Mouse (Mus musculus) CH12.LX (cell line): ENCODE measurements around the gene Itgb7. TPM values are rescaled to one million over a fixed set of nuclear protein-coding genes. Genes with fewer than 3 reads are reported as not detected.

Experiments
- DNase-seq: peaks from one replicate; pipeline ENCODE4 v3.0.0-alpha.2; 2013; ENCODE audit errors: extremely low read depth
- H3K27ac ChIP-seq: 2 replicates; pipeline ENCODE4 v1.5.1; 2012; ENCODE audit warnings: low read depth, mild to moderate bottlenecking, control low read depth, moderate library complexity; ENCODE audit not compliant: insufficient read depth
- H3K27me3 ChIP-seq: replicated peaks from 2 replicates; pipeline ENCODE3; 2012; ENCODE audit warnings: inconsistent platforms
- H3K36me3 ChIP-seq, 2 experiments: replicated peaks in 1 of 2; 2 replicates each; pipeline versions ENCODE3 to v1.6.1; 2012; ENCODE audit warnings: inconsistent platforms in 1 of 2, low read length in 1 of 2, mild to moderate bottlenecking in 1 of 2, mixed read lengths in 1 of 2, moderate library complexity in 1 of 2; ENCODE audit not compliant: control insufficient read depth in 1 of 2, insufficient read depth in 1 of 2
- H3K4me1 ChIP-seq, 2 experiments: 2 replicates each; pipeline ENCODE4 v1.6.1; 2012; ENCODE audit warnings: inconsistent platforms in 1 of 2, moderate library complexity in 1 of 2; ENCODE audit not compliant: insufficient read depth in 2 of 2, control insufficient read depth in 1 of 2
- H3K4me2 ChIP-seq: 2 replicates; pipeline ENCODE4 v1.6.1; 2012; ENCODE audit warnings: low read depth, mild to moderate bottlenecking, control low read depth; ENCODE audit not compliant: poor library complexity, insufficient read depth, severe bottlenecking
- H3K4me3 ChIP-seq, 3 experiments: fragments of 150-350 bp in 1 of 3; sonication (generic) in 1 of 3; replicated peaks in 1 of 3; 2 replicates each; pipeline versions ENCODE3 to v1.5.1; 2011 to 2012; ENCODE audit warnings: low read depth in 2 of 3, low read length in 2 of 3, mild to moderate bottlenecking in 2 of 3, moderate library complexity in 2 of 3, control low read depth in 1 of 3, improper control_type of control experiment in 1 of 3, inconsistent platforms in 1 of 3, mixed read lengths in 1 of 3; ENCODE audit not compliant: poor library complexity in 1 of 3
- H3K79me2 ChIP-seq: replicated peaks from 2 replicates; pipeline ENCODE4 v1.6.1; 2012; ENCODE audit warnings: mild to moderate bottlenecking, moderate library complexity; ENCODE audit not compliant: control insufficient read depth, poor library complexity, insufficient read depth, severe bottlenecking; ENCODE audit errors: extremely low read depth
- H3K9ac ChIP-seq: 2 replicates; pipeline ENCODE4 v1.6.1; 2012; ENCODE audit warnings: low read depth, mild to moderate bottlenecking, control low read depth, moderate library complexity; ENCODE audit not compliant: insufficient read depth
- H3K9me3 ChIP-seq: replicated peaks from 2 replicates; pipeline ENCODE3; 2012; ENCODE audit warnings: low read length, inconsistent platforms, mixed read lengths
- BHLHE40 ChIP-seq: IDR thresholded peaks from 2 replicates; pipeline ENCODE4 v1.6.1; 2011; ENCODE audit warnings: mild to moderate bottlenecking, low read depth, low read length, improper control_type of control experiment
- CTCF ChIP-seq, 2 experiments: IDR thresholded peaks in 1 of 2; conservative IDR thresholded peaks in 1 of 2; 2 replicates each; pipeline ENCODE4 v1.5.1; 2011 to 2012; ENCODE audit warnings: low read depth in 2 of 2, low read length in 2 of 2, improper control_type of control experiment in 1 of 2, inconsistent platforms in 1 of 2, mild to moderate bottlenecking in 1 of 2, moderate library complexity in 1 of 2
- E2F4 ChIP-seq: IDR thresholded peaks from 2 replicates; pipeline ENCODE4 v1.6.1; 2011; ENCODE audit warnings: low read depth, low read length, improper control_type of control experiment; ENCODE audit not compliant: insufficient replicate concordance
- EP300 ChIP-seq: IDR thresholded peaks from 2 replicates; pipeline ENCODE4 v1.6.1; 2011; ENCODE audit warnings: low read length, improper control_type of control experiment
- GABPA ChIP-seq: IDR thresholded peaks from 2 replicates; pipeline ENCODE4 v1.6.1; 2012; ENCODE audit warnings: low read depth, low read length, improper control_type of control experiment, inconsistent platforms; ENCODE audit not compliant: insufficient replicate concordance
- HCFC1 ChIP-seq: IDR thresholded peaks from 2 replicates; pipeline ENCODE4 v1.6.1; 2012; ENCODE audit warnings: low read depth, mild to moderate bottlenecking, inconsistent platforms, low read length, improper control_type of control experiment
- JUN ChIP-seq: IDR thresholded peaks from 2 replicates; pipeline ENCODE4 v1.6.1; 2011; ENCODE audit warnings: low read depth, mild to moderate bottlenecking, low read length, improper control_type of control experiment, moderate library complexity; ENCODE audit not compliant: insufficient read depth
- JUND ChIP-seq: conservative IDR thresholded peaks from 2 replicates; pipeline ENCODE4 v1.6.1; 2011; ENCODE audit warnings: low read depth, low read length, improper control_type of control experiment
- MAFK ChIP-seq: IDR thresholded peaks from 2 replicates; pipeline ENCODE4 v1.6.1; 2011; ENCODE audit warnings: low read length, improper control_type of control experiment; ENCODE audit not compliant: insufficient replicate concordance
- MAX ChIP-seq: IDR thresholded peaks from 2 replicates; pipeline ENCODE4 v1.6.1; 2011; ENCODE audit warnings: low read length, improper control_type of control experiment
- MEF2A ChIP-seq: IDR thresholded peaks from 2 replicates; pipeline ENCODE4 v1.6.1; 2014; ENCODE audit warnings: low read depth, mild to moderate bottlenecking, inconsistent platforms, low read length, improper control_type of control experiment, borderline replicate concordance
- MXI1 ChIP-seq: IDR thresholded peaks from 2 replicates; pipeline ENCODE4 v1.6.1; 2011; ENCODE audit warnings: mild to moderate bottlenecking, low read depth, low read length, improper control_type of control experiment
- MYC ChIP-seq: IDR thresholded peaks from 2 replicates; pipeline ENCODE4 v1.6.1; 2011; ENCODE audit warnings: low read depth, mild to moderate bottlenecking, improper control_type of control experiment, low read length
- NELFE ChIP-seq: IDR thresholded peaks from 2 replicates; pipeline ENCODE4 v1.6.1; 2011; ENCODE audit warnings: low read depth, low read length, improper control_type of control experiment
- NRF1 ChIP-seq: IDR thresholded peaks from 2 replicates; pipeline ENCODE4 v1.6.1; 2014; ENCODE audit warnings: low read depth, mild to moderate bottlenecking, inconsistent platforms, low read length, improper control_type of control experiment, moderate library complexity
- POLR2A ChIP-seq: IDR thresholded peaks from 2 replicates; pipeline ENCODE4 v1.6.1; 2011; ENCODE audit warnings: low read depth, mild to moderate bottlenecking, improper control_type of control experiment, low read length
- SIN3A ChIP-seq: IDR thresholded peaks from 2 replicates; pipeline ENCODE4 v1.6.1; 2012; ENCODE audit warnings: low read length, improper control_type of control experiment, inconsistent platforms
- SMC3 ChIP-seq: IDR thresholded peaks from 2 replicates; pipeline ENCODE4 v1.6.1; 2011; ENCODE audit warnings: low read depth, low read length, improper control_type of control experiment
- TCF12 ChIP-seq: IDR thresholded peaks from 2 replicates; pipeline ENCODE4 v1.6.1; 2014; ENCODE audit warnings: low read depth, mild to moderate bottlenecking, inconsistent platforms, low read length, improper control_type of control experiment
- UBTF ChIP-seq: IDR thresholded peaks from 2 replicates; pipeline ENCODE4 v1.6.1; 2012; ENCODE audit warnings: low read depth, mild to moderate bottlenecking, inconsistent platforms, low read length, improper control_type of control experiment, moderate library complexity
- USF2 ChIP-seq: conservative IDR thresholded peaks from 2 replicates; pipeline ENCODE4 v1.6.1; 2011; ENCODE audit warnings: low read depth, low read length, improper control_type of control experiment
- ZC3H11A ChIP-seq: IDR thresholded peaks from 2 replicates; pipeline ENCODE4 v1.6.1; 2012; ENCODE audit warnings: low read depth, mild to moderate bottlenecking, inconsistent platforms, low read length, improper control_type of control experiment
- ZMIZ1 ChIP-seq: IDR thresholded peaks from 2 replicates; pipeline ENCODE4 v1.6.1; 2012; ENCODE audit warnings: low read depth, mild to moderate bottlenecking, inconsistent platforms, low read length, improper control_type of control experiment
- dilution Hi-C: fragments of 300-500 bp; cut with MboI; formaldehyde crosslinking; loops from 2 replicates; pipeline ENCODE4 v1.14.3; 2020; ENCODE audit warnings: low sequenced_read_pairs; ENCODE audit not compliant: extremely low pct_unique_long_range_greater_than_20kb, extremely low pct_ligation_motif_present
- in situ Hi-C: fragments of 300-500 bp; cut with MboI; formaldehyde crosslinking; loops from 3 replicates; pipeline ENCODE4 v1.14.3; 2019; ENCODE audit warnings: low sequenced_read_pairs, low pct_ligation_motif_present, low pct_unique_long_range_greater_than_20kb, mixed read lengths
- polyA plus RNA-seq: library from polyadenylated mRNA; unstranded; fragments of >175 nt; gene quantifications from 2 replicates; pipeline ENCODE4 v1.2.1, GENCODE M21; 2012; ENCODE audit warnings: low read depth; ENCODE audit not compliant: insufficient read length
- total RNA-seq, 2 experiments: library from RNA; depleted of rRNA; stranded (reverse); fragments of 300-350 nt in 1 of 2; fragments of >200 nt in 1 of 2; gene quantifications; 2 replicates each; pipeline ENCODE4 v1.2.3; 2012 to 2014

Gene Itgb7
- total and polyA plus RNA-seq, 3 experiments = 1.8 to 17.7 (median 2.8) TPM

- H3K4me2 ChIP-seq = no peak overlapping the region
- no peaks in the 10 kb centered on the region for H3K36me3 ChIP-seq
- no peak overlapping the region for H3K9ac ChIP-seq
- H3K9me3 ChIP-seq = no peaks in the 10 kb centered on the region
- in situ Hi-C loops = no loop called here
- H3K79me2 ChIP-seq = no peaks in the 10 kb centered on the region
- TF ChIP-seq POLR2A (no peak), MAX (no peak), MAFK (no peak), USF2 (no peak), GABPA (no peak), NELFE (no peak), JUN (no peak), ZMIZ1 (no peak), EP300 (no peak), MEF2A (no peak), MYC (no peak), CTCF (conservative IDR thresholded peaks at IDR 0.05 in 1 of 2, IDR thresholded peaks at IDR 0.05 in 1 of 2; ENCODE audit: low read depth in 2 of 2, low read length in 2 of 2) (no peak), UBTF (no peak), NRF1 (no peak), MXI1 (no peak), SIN3A (no peak), TCF12 (no peak), HCFC1 (no peak), ZC3H11A (no peak)
- peaks cover 62% of the 10 kb centered on the region for H3K27me3 ChIP-seq
- peaks cover 13 to 27% of the 10 kb centered on the region in 2 experiments; a peak in 3 of 4 replicates for H3K4me1 ChIP-seq
- no peak overlapping the region for H3K4me3 ChIP-seq
- DNase-seq = no peak
- dilution Hi-C loops = no loop called here
- no peak overlapping the region for H3K27ac ChIP-seq
These were observed 31.3 kb upstream of the Itgb7 start for GRCm38 (mm10) chr15:102263037-102263436.

- in situ Hi-C loops = no loop called here
- no peaks in the 10 kb centered on the region for H3K79me2 ChIP-seq
- DNase-seq = no peak
- peaks cover 18 to 31% of the 10 kb centered on the region in 2 experiments for H3K4me1 ChIP-seq
- H3K4me2 ChIP-seq = peak overlapping the region; percentile 16; the same call in 1 of the 2 replicates
- H3K4me3 ChIP-seq = no peak overlapping the region
- TF ChIP-seq E2F4 (no peak), BHLHE40 (no peak), JUND (no peak), MYC (no peak), MEF2A (no peak), SMC3 (no peak), MXI1 (no peak)
- H3K9me3 ChIP-seq = no peaks in the 10 kb centered on the region
- H3K36me3 ChIP-seq = no peaks in the 10 kb centered on the region
- H3K27ac ChIP-seq = no peak overlapping the region
- no peak overlapping the region for H3K9ac ChIP-seq
- H3K27me3 ChIP-seq = peaks cover 66% of the 10 kb centered on the region
- dilution Hi-C loops = no loop called here
These were observed 30.8 kb upstream of the Itgb7 start for GRCm38 (mm10) chr15:102262582-102262981.
